Mouse (Mus musculus): ENCODE data around the gene Minos1. TPM values are rescaled to one million over a fixed set of nuclear protein-coding genes. Genes with fewer than 3 reads are reported as not detected.

Minos1 gene
- total RNA-seq, 2 experiments from 2014 or later, result 203 to 215 TPM

GRCm38 (mm10) chr4:139081270-139081931 is 49.5 kb downstream of the Minos1 start:
- DNase-seq (ENCODE audit: extremely low spot score in 1 of 2, low spot score in 2 of 2), result no peak
- intact Hi-C loops (cut with DNase I), result no loop called here

GRCm38 (mm10) chr4:139080259-139080658 is 50.7 kb downstream of the Minos1 start:
- intact Hi-C loops (cut with DNase I), result no loop called here

DNA sequence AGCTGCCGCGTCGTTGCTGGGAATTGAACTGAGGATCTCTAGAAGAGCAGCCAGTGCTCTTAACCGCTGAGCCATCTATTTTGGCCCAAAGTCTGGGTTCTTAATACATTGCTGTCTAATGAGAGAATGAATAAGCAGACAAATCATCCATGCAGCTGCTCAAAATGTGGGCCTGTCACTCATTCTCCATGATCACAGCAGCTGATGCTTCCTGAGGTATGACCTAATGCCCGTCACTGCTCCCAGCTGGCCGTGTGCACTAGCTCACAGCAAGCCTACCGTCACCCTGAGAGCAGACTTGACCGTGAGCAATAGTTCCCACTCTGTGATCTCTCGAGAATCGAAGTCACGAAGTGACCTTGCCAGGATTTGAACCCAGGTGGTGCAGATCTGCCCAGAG is 51.5 kb downstream of the Minos1 start:
- intact Hi-C loops (cut with DNase I), result no loop called here
- no peak for DNase-seq (ENCODE audit: extremely low spot score in 1 of 2, low spot score in 2 of 2)

More at GRCm38 (mm10) chr4:139080259-139080658, 50.7 kb downstream of the Minos1 start:
- DNase-seq (ENCODE audit: extremely low spot score in 1 of 2, low spot score in 2 of 2), result no peak

- DNase-seq (ENCODE audit: extremely low spot score in 1 of 2, low spot score in 2 of 2), result no peak
- intact Hi-C loops (cut with DNase I), result no loop called here
These were observed 52.2 kb downstream of the Minos1 start for GRCm38 (mm10) chr4:139078726-139079125.

GRCm38 (mm10) chr4:139078313-139078712 is 52.6 kb downstream of the Minos1 start:
- no peak for DNase-seq (ENCODE audit: extremely low spot score in 1 of 2, low spot score in 2 of 2)
- intact Hi-C loops (cut with DNase I), result no loop called here

GRCm38 (mm10) chr4:139075915-139076314 is 55.0 kb downstream of the Minos1 start:
- no peak for DNase-seq (ENCODE audit: extremely low spot score in 1 of 2, low spot score in 2 of 2)
- intact Hi-C loops (cut with DNase I), result loop anchor here (2.0 kb wide), 1 partner anchor 153 kb away; no protein-coding TSS in a partner anchor

- intact Hi-C loops (cut with DNase I), result no loop called here
- peak in 1 of 2 experiments; percentile 59 for DNase-seq (ENCODE audit: extremely low spot score in 1 of 2, low spot score in 2 of 2)
These were observed 55.7 kb downstream of the Minos1 start, which contains the start of gene Htr6 for GRCm38 (mm10) chr4:139075041-139075711. TSS of gene Htr6 (minus strand) at chr4:139075570.

GRCm38 (mm10) chr4:139074060-139074459 is 56.9 kb downstream of the Minos1 start:
- intact Hi-C loops (cut with DNase I), result no loop called here
- peak in 1 of 2 experiments; percentile 43 for DNase-seq (ENCODE audit: extremely low spot score in 1 of 2, low spot score in 2 of 2)

DNA sequence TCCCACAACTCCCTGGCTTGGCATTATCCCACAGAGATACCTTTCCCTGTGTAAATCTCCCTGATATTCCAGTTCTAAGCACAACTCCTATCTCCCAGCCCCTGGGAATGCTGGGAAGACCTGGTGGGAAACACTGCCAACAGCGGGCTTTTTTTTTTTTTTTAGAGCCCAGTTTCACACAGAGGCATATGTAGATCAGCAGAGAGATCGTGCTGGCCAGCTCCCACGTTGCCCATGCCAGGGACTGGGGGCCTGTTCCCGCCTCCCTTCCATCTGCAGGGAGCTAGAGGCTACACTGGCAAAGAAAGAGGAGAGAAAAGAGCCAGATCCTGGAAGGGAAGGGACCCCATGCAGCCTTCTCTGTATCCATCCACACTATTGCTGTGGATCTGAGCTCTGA is 62.6 kb downstream of the Minos1 start:
- intact Hi-C loops (cut with DNase I), result no loop called here
- peak; percentile 53 to 55 for DNase-seq (ENCODE audit: extremely low spot score in 1 of 2, low spot score in 2 of 2)

- intact Hi-C loops (cut with DNase I), result no loop called here
- no peak for DNase-seq (ENCODE audit: extremely low spot score in 1 of 2, low spot score in 2 of 2)
These were observed 66.1 kb downstream of the Minos1 start for GRCm38 (mm10) chr4:139064831-139065230.

GRCm38 (mm10) chr4:139059569-139059968 is 71.3 kb downstream of the Minos1 start:
- DNase-seq (ENCODE audit: extremely low spot score in 1 of 2, low spot score in 2 of 2), result peak in 1 of 2 experiments; percentile 55
- intact Hi-C loops (cut with DNase I), result no loop called here

DNA sequence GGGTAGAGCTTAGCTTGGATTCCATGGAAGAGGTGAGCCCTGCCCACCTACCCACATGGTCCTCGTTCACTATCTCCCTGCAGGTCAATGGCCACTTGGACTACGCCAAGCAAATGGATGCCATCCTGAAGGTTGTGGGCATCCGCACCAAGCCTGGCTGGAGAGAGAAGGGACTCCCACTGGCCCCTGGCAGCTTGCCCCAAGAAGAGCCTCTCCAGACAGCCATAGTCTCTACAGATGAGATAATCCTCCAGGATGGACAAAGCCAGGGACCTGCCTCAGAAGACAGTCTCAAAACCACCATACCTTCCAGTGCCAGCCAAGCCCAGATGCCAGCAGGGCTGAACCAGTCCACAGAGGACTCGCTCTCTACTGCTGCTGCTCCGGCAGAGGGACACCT is 72.9 kb downstream of the Minos1 start:
- intact Hi-C loops (cut with DNase I), result no loop called here
- no peak for DNase-seq (ENCODE audit: extremely low spot score in 1 of 2, low spot score in 2 of 2)

GRCm38 (mm10) chr4:139057291-139057690 is 73.6 kb downstream of the Minos1 start:
- intact Hi-C loops (cut with DNase I), result no loop called here
- DNase-seq (ENCODE audit: extremely low spot score in 1 of 2, low spot score in 2 of 2), result no peak

- intact Hi-C loops (cut with DNase I), result no loop called here
These were observed 75.2 kb downstream of the Minos1 start for GRCm38 (mm10) chr4:139055744-139056143.

GRCm38 (mm10) chr4:139055336-139055735 is 75.6 kb downstream of the Minos1 start:
- DNase-seq (ENCODE audit: extremely low spot score in 1 of 2, low spot score in 2 of 2), result peak in 1 of 2 experiments; percentile 49
- intact Hi-C loops (cut with DNase I), result no loop called here

More at GRCm38 (mm10) chr4:139055744-139056143, 75.2 kb downstream of the Minos1 start:
- DNase-seq (ENCODE audit: extremely low spot score in 1 of 2, low spot score in 2 of 2), result no peak

DNA sequence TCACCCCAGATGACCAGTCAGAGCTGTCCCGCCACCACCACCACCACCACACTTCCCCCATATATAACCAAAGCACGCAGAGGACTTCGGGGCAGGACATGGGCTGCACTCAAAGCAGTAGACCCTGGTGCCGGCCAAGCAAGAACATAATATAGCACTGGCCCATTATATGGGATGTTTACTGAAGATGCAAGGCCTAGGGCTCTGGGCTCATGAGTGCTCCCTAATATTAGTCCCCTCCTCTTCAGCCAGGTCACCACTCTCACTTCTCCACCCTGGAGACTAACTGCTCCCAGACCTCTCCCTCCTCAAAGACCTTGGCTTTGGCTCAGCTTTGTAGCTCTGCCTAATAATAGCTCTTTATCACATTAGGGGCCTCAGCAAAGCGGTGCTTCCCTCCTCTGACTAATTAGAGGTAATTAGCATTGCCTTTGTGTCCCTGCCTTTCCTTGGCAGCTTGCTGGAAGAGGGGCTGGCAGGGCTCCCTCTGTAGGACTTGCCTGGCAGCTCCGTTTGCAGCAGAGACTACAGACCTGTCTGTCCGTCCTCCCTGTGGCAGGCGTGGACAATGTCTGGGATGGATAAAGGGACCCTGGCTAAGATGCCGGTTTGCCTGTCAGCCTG is 76.5 kb downstream of the Minos1 start:
- peak; percentile 68 to 75 for DNase-seq (ENCODE audit: extremely low spot score in 1 of 2, low spot score in 2 of 2)
- intact Hi-C loops (cut with DNase I), result no loop called here

DNA sequence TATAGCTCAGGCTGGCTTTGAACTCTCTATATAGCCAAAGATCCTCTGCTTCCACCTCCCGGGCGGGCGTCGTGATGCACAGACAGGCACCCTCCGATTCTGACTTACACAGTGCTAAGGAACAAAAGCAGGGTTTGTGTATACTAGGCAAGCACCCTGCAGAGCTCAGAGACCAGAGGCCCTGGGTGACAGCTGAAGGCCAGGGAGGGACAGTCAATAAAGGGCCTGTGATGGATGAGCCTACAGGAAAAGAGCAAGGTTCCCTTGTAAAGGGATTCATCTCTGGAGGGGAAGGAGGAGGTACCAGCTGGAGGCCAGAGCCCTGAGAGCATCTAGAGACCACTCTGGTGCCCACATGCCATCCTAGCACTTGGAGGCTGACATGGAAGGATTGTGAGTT is 77.5 kb downstream of the Minos1 start:
- DNase-seq (ENCODE audit: extremely low spot score in 1 of 2, low spot score in 2 of 2), result no peak
- intact Hi-C loops (cut with DNase I), result no loop called here

DNA sequence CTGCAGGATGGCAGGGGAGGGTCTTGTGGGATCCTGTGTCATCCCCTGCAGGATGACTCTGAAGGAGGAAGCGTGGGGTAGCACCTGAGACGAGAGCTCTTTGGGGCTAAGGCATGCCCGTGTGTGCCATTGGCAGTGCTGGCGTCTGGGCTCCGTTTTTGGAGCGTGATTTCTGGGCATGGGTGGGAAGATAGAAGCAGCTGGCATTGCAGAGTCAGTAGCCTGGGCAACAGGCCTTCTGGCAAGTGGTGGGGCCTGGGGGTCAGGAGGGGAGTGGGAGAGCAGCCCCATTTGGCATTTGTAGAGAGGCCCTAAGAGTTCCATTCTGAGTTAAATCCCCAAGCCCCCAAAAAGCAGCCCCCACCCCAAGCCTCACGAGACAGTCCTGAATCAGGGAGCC is 78.1 kb downstream of the Minos1 start:
- no peak for DNase-seq (ENCODE audit: extremely low spot score in 1 of 2, low spot score in 2 of 2)
- intact Hi-C loops (cut with DNase I), result no loop called here
